Mouse (Mus musculus) MEL (cell line): ENCODE data around the gene Nkx1-2.

Experiments
- CHD2 ChIP-seq: IDR thresholded peaks from 2 replicates; pipeline ENCODE4 v1.6.1; 2011; ENCODE audit warnings: low read length, improper control_type of control experiment
- CTCF ChIP-seq, 3 experiments: IDR thresholded peaks in 2 of 3; conservative IDR thresholded peaks in 1 of 3; 2 replicates each; pipeline ENCODE4 v1.5.1; 2011 to 2012; ENCODE audit warnings: low read length in 3 of 3, low read depth in 2 of 3, mild to moderate bottlenecking in 2 of 3, improper control_type of control experiment in 1 of 3, inconsistent platforms in 1 of 3, mixed read lengths in 1 of 3, moderate library complexity in 1 of 3; ENCODE audit not compliant: control insufficient read depth in 1 of 3, insufficient read depth in 1 of 3, poor library complexity in 1 of 3, severe bottlenecking in 1 of 3
- EP300 ChIP-seq, 2 experiments: IDR thresholded peaks; 2 replicates each; pipeline ENCODE4 v1.6.1; 2011; ENCODE audit warnings: improper control_type of control experiment in 2 of 2, low read length in 2 of 2, low read depth in 1 of 2, mild to moderate bottlenecking in 1 of 2
- MAZ ChIP-seq: IDR thresholded peaks from 2 replicates; pipeline ENCODE4 v1.6.1; 2012; ENCODE audit warnings: low read depth, mild to moderate bottlenecking, inconsistent platforms, low read length, improper control_type of control experiment
- MYC ChIP-seq: IDR thresholded peaks from 2 replicates; pipeline ENCODE4 v1.6.1; 2011; ENCODE audit warnings: low read depth, mild to moderate bottlenecking, low read length, improper control_type of control experiment, moderate library complexity
- NRF1 ChIP-seq: IDR thresholded peaks from 2 replicates; pipeline ENCODE4 v1.6.1; 2014; ENCODE audit warnings: low read depth, mild to moderate bottlenecking, inconsistent platforms, low read length, improper control_type of control experiment, moderate library complexity; ENCODE audit not compliant: poor library complexity, insufficient read depth, severe bottlenecking
- POLR2A ChIP-seq, 2 experiments: IDR thresholded peaks; 2 replicates each; pipeline ENCODE4 v1.6.1; 2011 to 2012; ENCODE audit warnings: low read length in 2 of 2, mild to moderate bottlenecking in 2 of 2, control low read depth in 1 of 2, improper control_type of control experiment in 1 of 2, low read depth in 1 of 2, moderate library complexity in 1 of 2; ENCODE audit not compliant: control insufficient read depth in 1 of 2, insufficient read depth in 1 of 2, poor library complexity in 1 of 2
- POLR2AphosphoS5 ChIP-seq: IDR thresholded peaks from 2 replicates; pipeline ENCODE4 v1.6.1; 2012; ENCODE audit warnings: low read depth, borderline replicate concordance, mild to moderate bottlenecking, inconsistent platforms, low read length, moderate library complexity, mixed read lengths
- SMC3 ChIP-seq: IDR thresholded peaks from 2 replicates; pipeline ENCODE4 v1.6.1; 2011; ENCODE audit warnings: low read depth, low read length, improper control_type of control experiment
- UBTF ChIP-seq: IDR thresholded peaks from 2 replicates; pipeline ENCODE4 v1.6.1; 2012; ENCODE audit warnings: low read depth, mild to moderate bottlenecking, inconsistent platforms, low read length, improper control_type of control experiment, moderate library complexity, borderline replicate concordance; ENCODE audit not compliant: insufficient read depth
- USF2 ChIP-seq, 2 experiments: IDR thresholded peaks; 2 replicates each; pipeline ENCODE4 v1.6.1; 2011 to 2012; ENCODE audit warnings: improper control_type of control experiment in 2 of 2, low read length in 2 of 2, borderline replicate concordance in 1 of 2, inconsistent platforms in 1 of 2, low read depth in 1 of 2, mild to moderate bottlenecking in 1 of 2; ENCODE audit not compliant: insufficient read depth in 1 of 2

GRCm38 (mm10) chr7:132608316-132609020, 9.0 kb upstream of the Nkx1-2 start:
- TF ChIP-seq CTCF (IDR thresholded peaks at IDR 0.05 in 2 of 3, conservative IDR thresholded peaks at IDR 0.05 in 1 of 3; ENCODE audit: control insufficient read depth in 1 of 3, insufficient read depth in 1 of 3, low read depth in 2 of 3, low read length in 3 of 3, poor library complexity in 1 of 3, severe bottlenecking in 1 of 3) (no peak), POLR2AphosphoS5 (no peak), NRF1 (no peak), MAZ (no peak), USF2 (IDR thresholded peaks at IDR 0.05; ENCODE audit: borderline replicate concordance in 1 of 2, insufficient read depth in 1 of 2, low read depth in 1 of 2, low read length in 2 of 2) (no peak), MYC (no peak), POLR2A (IDR thresholded peaks at IDR 0.05; ENCODE audit: control insufficient read depth in 1 of 2, insufficient read depth in 1 of 2, low read depth in 1 of 2, low read length in 2 of 2, poor library complexity in 1 of 2) (no peak), UBTF (no peak), CHD2 (no peak), SMC3 (no peak), EP300 (IDR thresholded peaks at IDR 0.05; ENCODE audit: low read depth in 1 of 2, low read length in 2 of 2) (no peak)
